Mouse (Mus musculus) cortical plate, adult 2 months (tissue): Measurements from ENCODE around the gene Cobl. TPM values are rescaled to one million over a fixed set of nuclear protein-coding genes. Genes with fewer than 3 reads are reported as not detected.

Experiments used
- H3K27ac ChIP-seq: fragments of 200-500 bp; 2 replicates; pipeline ENCODE4 v1.5.1; 2012; ENCODE audit warnings: low read length, control low read depth, inconsistent platforms; ENCODE audit not compliant: insufficient read depth
- H3K4me1 ChIP-seq: fragments of 200-500 bp; 2 replicates; pipeline ENCODE4 v1.6.1; 2011; ENCODE audit warnings: low read length; ENCODE audit not compliant: control insufficient read depth, insufficient read depth
- H3K4me3 ChIP-seq: fragments of 200-500 bp; 2 replicates; pipeline ENCODE4 v1.5.1; 2011; ENCODE audit warnings: mild to moderate bottlenecking, low read length, control low read depth; ENCODE audit not compliant: insufficient read depth
- CTCF ChIP-seq: fragments of 200-500 bp; IDR thresholded peaks from 2 replicates; pipeline ENCODE4 v1.5.1; 2011; ENCODE audit warnings: mild to moderate bottlenecking, control low read depth, low read length; ENCODE audit not compliant: insufficient read depth; ENCODE audit errors: extremely low read depth
- POLR2A ChIP-seq: fragments of 200-500 bp; IDR thresholded peaks from 2 replicates; pipeline ENCODE4 v1.6.1; 2011; ENCODE audit warnings: mild to moderate bottlenecking, low read length, control low read depth; ENCODE audit not compliant: insufficient read depth; ENCODE audit errors: extremely low read depth
- polyA plus RNA-seq: library from polyadenylated mRNA; depleted of rRNA; stranded (reverse); fragments of >200 nt; gene quantifications from 2 replicates; pipeline ENCODE4 v1.2.3, GENCODE M21; 2012

The Cobl gene
- polyA plus RNA-seq, 1 experiment = 51.6 TPM

DNA sequence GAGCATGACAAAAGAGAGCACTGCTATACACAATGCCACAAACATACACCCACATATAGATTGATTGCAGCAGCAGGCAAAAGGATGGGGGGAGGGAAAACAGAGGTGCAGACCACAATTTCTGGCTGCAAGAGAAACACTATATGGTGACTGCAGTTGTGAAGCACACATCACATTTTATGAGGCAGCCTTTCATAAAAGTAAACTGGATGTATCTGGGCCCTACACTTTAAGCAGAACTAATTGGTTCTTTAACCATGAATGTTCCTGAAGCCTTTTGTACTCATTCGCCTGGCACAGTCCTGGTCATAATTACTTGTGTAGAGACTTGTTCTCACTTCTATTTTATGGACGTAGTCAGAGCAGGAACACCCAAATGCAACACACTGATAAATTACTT, 19.5 kb downstream of the Cobl start:
- TF ChIP-seq POLR2A (no peak), CTCF (no peak)
- no peaks in the 10 kb centered on the region; the same call in 1 of the 2 replicates for H3K4me1 ChIP-seq
- H3K27ac ChIP-seq = no peak overlapping the region
- no peak overlapping the region for H3K4me3 ChIP-seq

DNA sequence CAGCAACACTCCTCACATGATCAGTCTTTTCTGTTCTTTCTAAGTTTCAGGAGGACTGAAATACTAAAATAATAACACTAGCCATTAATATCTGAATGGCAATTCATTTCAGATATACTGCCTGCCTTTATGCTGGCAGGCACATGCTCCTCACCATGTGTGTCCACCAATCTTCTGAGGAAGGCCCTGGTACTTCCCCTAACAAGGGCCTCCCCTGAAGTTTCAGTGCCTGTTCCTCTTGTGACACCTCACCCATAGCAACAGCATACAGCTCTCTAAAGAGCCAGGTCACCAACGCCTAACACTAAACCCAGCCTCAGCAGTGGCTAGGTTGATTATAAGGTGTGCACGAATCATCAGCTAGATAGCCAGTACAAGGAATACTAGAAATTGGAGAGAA, 20.5 kb downstream of the Cobl start:
- H3K27ac ChIP-seq = no peak overlapping the region
- no peak overlapping the region for H3K4me3 ChIP-seq
- TF ChIP-seq POLR2A = no peak
- no peak for TF ChIP-seq CTCF
- no peaks in the 10 kb centered on the region; the same call in 1 of the 2 replicates for H3K4me1 ChIP-seq

DNA sequence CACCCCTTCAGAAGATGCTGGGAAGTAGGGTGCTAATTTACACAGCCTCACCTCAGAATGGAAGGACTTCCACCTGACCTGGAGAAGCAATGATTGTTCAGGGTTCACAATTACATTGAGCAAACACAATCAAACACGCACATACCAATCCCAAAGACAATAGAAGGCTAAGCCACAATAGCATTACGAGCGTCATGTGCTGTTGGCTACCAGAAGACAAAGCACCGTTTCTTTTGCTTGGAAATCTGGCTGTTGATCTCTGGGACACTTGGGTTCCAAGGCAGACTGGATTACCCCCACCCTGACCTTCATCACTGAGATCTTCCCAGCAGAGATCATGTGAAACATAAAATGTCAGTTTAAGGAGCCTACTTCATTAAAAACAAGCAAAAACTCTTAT, 21.1 kb downstream of the Cobl start:
- Histone ChIP-seq H3K4me3 (no peak overlapping the region), H3K27ac (no peak overlapping the region), H3K4me1 (no peaks in the 10 kb centered on the region; the same call in 1 of the 2 replicates)
- no peak for TF ChIP-seq POLR2A
- TF ChIP-seq CTCF = no peak

DNA sequence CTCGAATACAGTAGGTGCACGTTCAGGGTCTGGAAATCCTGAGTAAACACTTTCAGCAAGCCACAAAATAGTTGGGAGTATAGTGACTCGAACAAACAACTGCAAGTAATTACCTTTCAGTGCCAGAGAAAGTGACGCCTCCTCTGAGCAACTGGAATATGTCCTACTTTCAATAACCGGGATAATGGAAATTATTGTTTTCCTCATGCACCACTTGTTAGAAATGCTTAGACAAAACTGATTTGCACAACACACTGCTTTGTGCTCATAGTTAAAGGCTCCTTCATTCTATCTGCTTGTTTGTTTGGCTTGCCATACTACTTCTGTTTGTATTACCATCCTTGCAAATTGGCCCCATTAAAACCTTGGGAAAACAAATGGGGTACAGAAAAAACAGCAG, 21.6 kb downstream of the Cobl start:
- 0 out of 2 replicates have a peak overlapping the region, but pooled peaks have one; percentile 57 for H3K27ac ChIP-seq

DNA sequence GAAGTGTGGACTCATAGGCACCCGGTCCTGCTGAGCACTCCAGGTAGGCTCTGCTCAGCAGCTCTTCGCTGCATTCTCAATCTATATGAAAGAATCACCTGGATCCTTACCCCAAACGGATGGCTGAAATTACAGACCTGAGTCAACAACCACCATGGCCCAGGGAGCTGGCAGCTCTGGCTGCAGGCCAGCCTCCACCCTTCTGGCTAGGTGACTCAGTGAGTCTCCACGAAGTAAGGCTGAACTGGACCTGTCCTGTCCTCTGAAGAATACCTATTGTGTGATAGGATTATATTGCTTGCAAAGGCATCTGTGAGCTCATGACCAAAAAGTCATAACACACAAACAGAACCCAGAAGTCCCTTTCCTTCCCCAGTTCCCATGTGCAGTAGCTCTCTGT, 22.5 kb downstream of the Cobl start:
- Histone ChIP-seq H3K27ac (no peak overlapping the region), H3K4me3 (no peak overlapping the region), H3K4me1 (no peaks in the 10 kb centered on the region; the same call in 1 of the 2 replicates)
- no peak for TF ChIP-seq POLR2A
- TF ChIP-seq CTCF = no peak

More for the DNA sequence above, 21.6 kb downstream of the Cobl start:
- no peaks in the 10 kb centered on the region; the same call in 1 of the 2 replicates for H3K4me1 ChIP-seq
- H3K4me3 ChIP-seq = no peak overlapping the region
- no peak for TF ChIP-seq POLR2A
- no peak for TF ChIP-seq CTCF

DNA sequence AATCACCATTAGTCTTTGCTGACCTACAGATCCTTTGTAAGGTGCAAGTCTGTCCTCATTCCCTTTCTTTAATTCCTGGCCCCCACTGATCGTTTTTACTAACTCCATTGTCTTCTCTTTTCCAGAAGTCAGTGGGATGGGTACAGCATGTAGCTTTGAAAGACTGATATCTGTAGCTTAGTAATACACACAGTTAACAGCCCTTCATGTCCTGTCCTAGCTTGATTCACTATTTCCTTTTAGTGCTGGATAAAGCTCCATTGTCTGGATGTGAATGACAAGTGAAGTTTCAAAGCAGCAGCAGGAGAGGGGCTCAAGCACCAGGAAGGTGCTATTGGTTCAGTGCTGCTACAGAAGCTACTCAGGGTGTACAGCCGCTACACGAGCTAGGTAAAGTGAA, 28.9 kb downstream of the Cobl start:
- Histone ChIP-seq H3K4me3 (no peak overlapping the region), H3K27ac (no peak overlapping the region), H3K4me1 (peaks cover 4% of the 10 kb centered on the region; the same call in 1 of the 2 replicates)
- TF ChIP-seq POLR2A (no peak), CTCF (no peak)

DNA sequence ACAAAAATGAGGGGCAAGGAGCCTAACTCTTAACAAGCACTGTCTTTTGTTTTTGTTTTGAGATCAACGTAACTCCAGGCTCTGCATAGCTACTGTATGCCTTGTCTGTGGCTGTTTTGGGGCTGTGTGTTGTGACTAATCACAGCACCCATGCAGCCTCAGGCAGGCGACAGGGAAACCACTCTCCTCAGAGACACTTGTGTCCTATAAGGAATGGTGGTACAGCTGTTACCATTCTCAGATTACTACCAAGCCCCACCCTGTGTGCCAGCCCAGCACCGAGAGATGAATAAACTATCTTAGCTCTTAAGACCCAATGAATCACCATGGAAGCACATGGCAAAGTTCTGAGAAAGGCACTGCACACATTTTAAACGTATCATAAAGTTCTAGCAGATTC, 29.7 kb downstream of the Cobl start:
- no peak overlapping the region for H3K27ac ChIP-seq
- no peak overlapping the region for H3K4me3 ChIP-seq
- TF ChIP-seq CTCF (no peak), POLR2A (no peak)
- peaks cover 4% of the 10 kb centered on the region; the same call in 1 of the 2 replicates for H3K4me1 ChIP-seq

DNA sequence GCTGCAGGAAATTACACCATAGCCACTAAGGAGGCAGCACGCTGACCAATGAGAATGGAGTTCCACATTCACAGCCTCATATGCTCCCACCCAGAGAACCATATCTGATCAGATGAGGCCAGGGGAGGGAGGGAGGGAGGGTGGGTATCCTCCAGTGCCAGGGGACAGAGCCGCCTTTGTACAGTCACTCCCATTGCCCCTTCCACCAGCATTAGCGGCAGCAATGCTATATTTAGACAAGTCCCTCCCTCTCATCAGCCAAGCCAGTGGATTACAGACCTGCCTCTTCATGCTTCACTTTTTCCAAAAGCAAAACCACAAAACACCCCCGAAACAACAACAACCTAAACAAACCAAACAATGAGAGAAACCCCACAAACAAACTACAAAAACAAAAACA, 30.2 kb downstream of the Cobl start:
- H3K4me1 ChIP-seq = peaks cover 4% of the 10 kb centered on the region; the same call in 1 of the 2 replicates
- TF ChIP-seq CTCF (no peak), POLR2A (no peak)
- H3K27ac ChIP-seq = no peak overlapping the region
- H3K4me3 ChIP-seq = no peak overlapping the region

DNA sequence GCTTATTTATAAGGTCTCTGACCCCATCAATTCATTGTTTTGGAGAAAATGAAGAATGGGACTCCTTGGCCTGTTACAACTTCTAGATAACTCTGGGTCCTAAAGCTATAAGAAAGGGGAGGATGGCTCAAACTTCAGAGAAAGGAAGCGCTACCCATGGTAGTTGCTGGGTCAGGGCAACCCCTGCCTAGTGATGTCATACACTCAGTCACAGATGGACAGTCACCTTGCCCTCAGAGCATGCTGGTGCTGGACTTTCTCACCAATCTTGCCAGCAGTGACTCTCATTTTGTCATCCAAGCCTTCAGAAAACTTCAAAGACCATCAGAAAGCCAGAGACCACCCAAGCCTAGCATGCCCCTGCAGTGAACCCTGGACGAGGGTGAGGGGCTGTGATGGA, 32.8 kb downstream of the Cobl start:
- TF ChIP-seq CTCF (no peak), POLR2A (no peak)
- no peak overlapping the region for H3K4me3 ChIP-seq
- H3K27ac ChIP-seq = no peak overlapping the region
- peaks cover 5% of the 10 kb centered on the region; the same call in 1 of the 2 replicates for H3K4me1 ChIP-seq

DNA sequence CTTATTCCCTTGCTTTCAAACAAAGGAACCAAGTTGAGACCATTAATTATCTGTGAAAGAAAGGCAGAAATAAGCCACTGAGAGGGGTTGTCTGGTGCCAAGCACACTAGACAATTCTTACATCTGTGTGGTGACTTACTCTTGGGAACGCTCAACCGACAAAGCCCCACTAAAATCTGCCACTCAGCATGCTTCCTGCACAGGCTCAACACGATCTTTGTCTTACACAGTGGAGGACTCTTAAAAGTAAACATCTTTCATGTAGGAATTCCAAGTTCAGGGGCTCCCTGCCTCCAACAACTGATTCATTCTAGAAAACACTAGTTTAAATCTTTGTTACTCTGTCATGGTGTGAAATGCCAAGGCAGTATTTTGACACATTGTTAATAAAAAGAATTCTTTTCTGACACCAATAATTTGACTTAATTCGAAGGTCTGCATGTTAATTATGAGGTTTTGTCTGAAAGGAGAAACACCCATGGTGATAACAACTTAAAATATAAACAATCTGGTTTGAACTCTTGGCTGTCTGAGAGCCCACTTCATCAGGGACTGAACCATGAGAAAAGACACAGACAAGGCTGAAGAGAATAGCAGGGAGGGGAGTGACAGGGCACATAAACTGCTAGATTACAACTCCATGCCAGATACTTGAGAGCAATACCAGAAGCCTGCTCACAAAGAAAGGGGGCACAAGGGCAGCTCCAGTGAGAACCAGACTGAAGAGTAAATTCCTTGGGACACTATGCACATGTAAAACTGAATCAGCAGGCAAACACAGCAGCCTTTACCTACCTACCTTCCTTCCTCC, 34.3 kb downstream of the Cobl start:
- H3K27ac ChIP-seq = no peak overlapping the region
- no peak for TF ChIP-seq POLR2A
- no peak for TF ChIP-seq CTCF
- peaks cover 2% of the 10 kb centered on the region; the same call in 1 of the 2 replicates for H3K4me1 ChIP-seq
- no peak overlapping the region for H3K4me3 ChIP-seq
